Mouse (Mus musculus): ENCODE measurements around the gene Cntn2. TPM values are rescaled to one million over a fixed set of nuclear protein-coding genes. Genes with fewer than 3 reads are reported as not detected.

The Cntn2 gene
- polyA plus RNA-seq, 1 experiment from 2014 or later: 14.2 TPM

GRCm38 (mm10) chr1:132541171-132541823, 1.8 kb downstream of the Cntn2 start:
- Histone ChIP-seq H3K27me3 (ENCODE audit: low read depth, poor library complexity, severe bottlenecking) (peaks cover 85% of the 10 kb centered on the region), H3K36me3 (no peaks in the 10 kb centered on the region), H3K9me3 (replicated peaks) (no peaks in the 10 kb centered on the region), H3K4me3 (peak overlapping the region; percentile 55), H3K27ac (replicated peaks) (peak overlapping the region; percentile 74), H3K4me1 (peaks cover 45% of the 10 kb centered on the region)
- DNase-seq (ENCODE audit: low spot score): peak; percentile 51
- 5% methylated on average over 14 of the region's 14 CpGs for WGBS

- Histone ChIP-seq H3K9me3 (replicated peaks) (no peaks in the 10 kb centered on the region), H3K36me3 (no peaks in the 10 kb centered on the region), H3K27ac (replicated peaks) (peak overlapping the region; percentile 33; the same call in 1 of the 2 replicates), H3K4me1 (peaks cover 45% of the 10 kb centered on the region), H3K27me3 (ENCODE audit: low read depth, poor library complexity, severe bottlenecking) (peaks cover 79% of the 10 kb centered on the region), H3K4me3 (peak overlapping the region; percentile 55)
- no peak for DNase-seq (ENCODE audit: low spot score)
- WGBS: 67% methylated on average over 7 of the region's 7 CpGs
These were observed 2.4 kb downstream of the Cntn2 start for GRCm38 (mm10) chr1:132540701-132541100.

GRCm38 (mm10) chr1:132537736-132538135, 5.3 kb downstream of the Cntn2 start:
- no peak overlapping the region for H3K4me3 ChIP-seq
- no peaks in the 10 kb centered on the region for H3K9me3 ChIP-seq (replicated peaks)
- no peak overlapping the region; the same call in 1 of the 2 replicates for H3K27ac ChIP-seq (replicated peaks)
- H3K36me3 ChIP-seq: no peaks in the 10 kb centered on the region
- DNase-seq (ENCODE audit: low spot score): no peak
- H3K4me1 ChIP-seq: peaks cover 57% of the 10 kb centered on the region
- 71% methylated on average over 5 of the region's 5 CpGs for WGBS
- peaks cover 73% of the 10 kb centered on the region for H3K27me3 ChIP-seq (ENCODE audit: low read depth, poor library complexity, severe bottlenecking)

GRCm38 (mm10) chr1:132536416-132536815, 6.6 kb downstream of the Cntn2 start:
- Histone ChIP-seq H3K27ac (replicated peaks) (no peak overlapping the region), H3K4me1 (peaks cover 48% of the 10 kb centered on the region)
- WGBS: 80% methylated on average over 3 of the region's 3 CpGs

GRCm38 (mm10) chr1:132535541-132535940, 7.5 kb downstream of the Cntn2 start:
- Histone ChIP-seq H3K4me3 (no peak overlapping the region), H3K27me3 (ENCODE audit: low read depth, poor library complexity, severe bottlenecking) (peaks cover 61% of the 10 kb centered on the region), H3K36me3 (no peaks in the 10 kb centered on the region; the same call in 1 of the 2 replicates), H3K9me3 (replicated peaks) (no peaks in the 10 kb centered on the region), H3K4me1 (peaks cover 48% of the 10 kb centered on the region), H3K27ac (replicated peaks) (no peak overlapping the region)
- 90% methylated on average over 4 of the region's 4 CpGs for WGBS
- DNase-seq (ENCODE audit: low spot score): no peak

More at GRCm38 (mm10) chr1:132536416-132536815, 6.6 kb downstream of the Cntn2 start:
- DNase-seq (ENCODE audit: low spot score): no peak
- no peaks in the 10 kb centered on the region; the same call in 1 of the 2 replicates for H3K36me3 ChIP-seq
- H3K4me3 ChIP-seq: no peak overlapping the region
- H3K27me3 ChIP-seq (ENCODE audit: low read depth, poor library complexity, severe bottlenecking): peaks cover 70% of the 10 kb centered on the region
- H3K9me3 ChIP-seq (replicated peaks): no peaks in the 10 kb centered on the region

GRCm38 (mm10) chr1:132533840-132534239, 9.2 kb downstream of the Cntn2 start:
- H3K36me3 ChIP-seq: no peaks in the 10 kb centered on the region; the same call in 1 of the 2 replicates
- no peak for DNase-seq (ENCODE audit: low spot score)
- H3K27me3 ChIP-seq (ENCODE audit: low read depth, poor library complexity, severe bottlenecking): peaks cover 48% of the 10 kb centered on the region
- 6% methylated on average over 8 of the region's 8 CpGs for WGBS
- H3K4me1 ChIP-seq: peaks cover 53% of the 10 kb centered on the region
- no peak overlapping the region for H3K4me3 ChIP-seq
- H3K27ac ChIP-seq (replicated peaks): peak overlapping the region; percentile 28
- no peaks in the 10 kb centered on the region for H3K9me3 ChIP-seq (replicated peaks)

DNA sequence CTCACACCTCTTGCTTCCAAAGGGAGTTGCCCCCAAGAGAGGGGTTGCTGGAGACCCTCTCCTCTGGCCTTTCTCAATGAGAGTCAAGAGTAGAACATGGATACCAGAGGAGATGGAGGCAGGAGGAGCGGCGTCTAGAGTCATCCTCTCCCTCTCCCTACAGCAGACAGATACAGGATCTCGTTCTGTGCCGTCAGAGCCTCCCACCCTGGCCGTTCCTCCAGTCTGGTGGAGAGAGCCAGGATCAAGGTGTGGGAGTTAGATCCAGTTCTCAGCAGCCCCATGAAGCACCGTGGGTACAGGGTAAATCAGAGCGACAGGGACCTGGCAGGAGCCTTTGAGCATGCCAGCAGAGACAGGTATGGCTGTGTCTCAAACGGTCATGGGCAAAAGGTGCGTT, 10.5 kb downstream of the Cntn2 start:
- WGBS: 61% methylated on average over 9 of the region's 9 CpGs
- Histone ChIP-seq H3K4me3 (no peak overlapping the region), H3K27me3 (ENCODE audit: low read depth, poor library complexity, severe bottlenecking) (peaks cover 41% of the 10 kb centered on the region), H3K36me3 (no peaks in the 10 kb centered on the region; the same call in 1 of the 2 replicates), H3K27ac (replicated peaks) (0 out of 2 replicates have a peak overlapping the region, but pooled peaks have one; percentile 10), H3K9me3 (replicated peaks) (no peaks in the 10 kb centered on the region), H3K4me1 (peaks cover 50% of the 10 kb centered on the region)
- DNase-seq (ENCODE audit: low spot score): no peak

DNA sequence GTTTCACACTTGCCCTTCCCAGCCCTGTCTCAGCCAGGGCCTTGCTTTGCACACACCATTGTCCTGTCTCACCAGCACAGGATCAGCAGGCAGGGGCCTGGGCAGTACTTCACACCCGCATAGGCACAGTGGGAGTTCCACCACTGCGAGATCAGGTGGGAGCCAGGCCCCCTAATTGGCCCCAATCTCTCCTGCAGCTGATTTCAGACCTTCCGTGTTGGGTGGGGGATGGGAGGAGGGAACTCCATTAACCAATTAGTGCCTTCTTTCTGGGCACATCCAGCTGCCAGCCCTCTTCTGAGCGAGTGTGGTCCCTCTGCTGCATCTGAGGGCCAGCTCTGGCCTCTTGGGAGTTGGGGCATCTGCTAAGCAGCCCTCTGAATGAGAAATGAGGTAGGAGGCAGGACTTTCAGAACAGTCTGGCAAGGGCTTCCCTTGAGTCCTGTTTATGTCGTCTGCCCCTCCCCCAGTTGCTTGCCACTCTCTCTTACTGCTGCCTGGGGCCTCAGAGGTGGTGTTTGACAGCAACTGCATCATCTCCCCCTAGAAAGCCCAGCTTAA, 12.3 kb downstream of the Cntn2 start:
- H3K27ac ChIP-seq (replicated peaks): peak overlapping the region; percentile 76
- peaks cover 41% of the 10 kb centered on the region for H3K27me3 ChIP-seq (ENCODE audit: low read depth, poor library complexity, severe bottlenecking)
- no peak overlapping the region for H3K4me3 ChIP-seq
- H3K36me3 ChIP-seq: no peaks in the 10 kb centered on the region; the same call in 1 of the 2 replicates
- H3K4me1 ChIP-seq: peaks cover 63% of the 10 kb centered on the region
- WGBS: 2% methylated on average over 5 of the region's 5 CpGs
- no peaks in the 10 kb centered on the region for H3K9me3 ChIP-seq (replicated peaks)
- no peak for DNase-seq (ENCODE audit: low spot score)

GRCm38 (mm10) chr1:132528647-132529334, 14.3 kb downstream of the Cntn2 start:
- Histone ChIP-seq H3K27ac (replicated peaks) (peak overlapping the region; percentile 4; the same call in 1 of the 2 replicates), H3K27me3 (ENCODE audit: low read depth, poor library complexity, severe bottlenecking) (peaks cover 34% of the 10 kb centered on the region), H3K4me1 (peaks cover 54% of the 10 kb centered on the region), H3K36me3 (peaks cover 2% of the 10 kb centered on the region; the same call in 1 of the 2 replicates), H3K9me3 (replicated peaks) (no peaks in the 10 kb centered on the region), H3K4me3 (no peak overlapping the region)
- no peak for DNase-seq (ENCODE audit: low spot score)
- 92% methylated on average over 19 of the region's 19 CpGs for WGBS

- Histone ChIP-seq H3K36me3 (peaks cover 2% of the 10 kb centered on the region; the same call in 1 of the 2 replicates), H3K4me3 (no peak overlapping the region), H3K27ac (replicated peaks) (no peak overlapping the region), H3K4me1 (peaks cover 47% of the 10 kb centered on the region), H3K9me3 (replicated peaks) (no peaks in the 10 kb centered on the region), H3K27me3 (ENCODE audit: low read depth, poor library complexity, severe bottlenecking) (peaks cover 27% of the 10 kb centered on the region)
- no peak for DNase-seq (ENCODE audit: low spot score)
- 94% methylated on average over 13 of the region's 13 CpGs for WGBS
These were observed 15.0 kb downstream of the Cntn2 start for GRCm38 (mm10) chr1:132528071-132528470.

GRCm38 (mm10) chr1:132525832-132526231, 17.2 kb downstream of the Cntn2 start:
- Histone ChIP-seq H3K4me3 (peak overlapping the region; percentile 20; the same call in 1 of the 2 replicates), H3K27ac (replicated peaks) (peak overlapping the region; percentile 86), H3K9me3 (replicated peaks) (no peaks in the 10 kb centered on the region), H3K27me3 (ENCODE audit: low read depth, poor library complexity, severe bottlenecking) (peaks cover 21% of the 10 kb centered on the region), H3K36me3 (peaks cover 8% of the 10 kb centered on the region; the same call in 1 of the 2 replicates), H3K4me1 (peaks cover 42% of the 10 kb centered on the region)
- DNase-seq (ENCODE audit: low spot score): peak; percentile 75
- WGBS: 16% methylated on average over 10 of the region's 10 CpGs

- Histone ChIP-seq H3K4me1 (peaks cover 40% of the 10 kb centered on the region), H3K9me3 (replicated peaks) (no peaks in the 10 kb centered on the region), H3K27ac (replicated peaks) (no peak overlapping the region), H3K27me3 (ENCODE audit: low read depth, poor library complexity, severe bottlenecking) (peaks cover 19% of the 10 kb centered on the region), H3K4me3 (no peak overlapping the region), H3K36me3 (peaks cover 10% of the 10 kb centered on the region; the same call in 1 of the 2 replicates)
- DNase-seq (ENCODE audit: low spot score): peak; percentile 43
- WGBS: 40% methylated on average over 4 of the region's 4 CpGs
These were observed 19.1 kb downstream of the Cntn2 start for GRCm38 (mm10) chr1:132523920-132524319.
